Mouse (Mus musculus) olfactory bulb, adult 2 months (tissue): ENCODE data around the gene Zbtb38. TPM values are rescaled to one million over a fixed set of nuclear protein-coding genes. Genes with fewer than 3 reads are reported as not detected.

Experiments
- H3K27ac ChIP-seq: fragments of 200-500 bp; 2 replicates; pipeline ENCODE4 v1.5.1; 2012; ENCODE audit warnings: low read depth, low read length; ENCODE audit not compliant: insufficient read depth
- H3K4me1 ChIP-seq: fragments of 200-500 bp; 2 replicates; pipeline ENCODE4 v1.6.1; 2012; ENCODE audit warnings: low read length; ENCODE audit not compliant: control insufficient read depth, insufficient read depth
- H3K4me3 ChIP-seq: fragments of 200-500 bp; 2 replicates; pipeline ENCODE4 v1.5.1; 2012; ENCODE audit warnings: mild to moderate bottlenecking, low read depth, low read length, moderate library complexity; ENCODE audit not compliant: insufficient read depth
- CTCF ChIP-seq: fragments of 200-500 bp; IDR thresholded peaks from 2 replicates; pipeline ENCODE4 v1.5.1; 2012; ENCODE audit warnings: low read depth, mild to moderate bottlenecking, low read length, moderate library complexity; ENCODE audit not compliant: insufficient read depth
- POLR2A ChIP-seq: fragments of 200-500 bp; IDR thresholded peaks from 2 replicates; pipeline ENCODE4 v1.6.1; 2012; ENCODE audit warnings: mild to moderate bottlenecking, low read depth, low read length, moderate library complexity; ENCODE audit not compliant: insufficient read depth
- WGBS: fragments of 180-500 bp; shearing (Covaris S2); methylation state at CpG from one replicate; pipeline ENCODE4 v1.1.7; 2018; 5-methylcytosine and 5-hydroxymethylcytosine counted together
- polyA plus RNA-seq: library from polyadenylated mRNA; stranded (reverse); fragments of >200 nt; gene quantifications from 2 replicates; pipeline ENCODE4 v1.2.4, GENCODE M21; 2012; ENCODE audit warnings: low replicate concordance; ENCODE audit not compliant: missing spikeins, insufficient read depth, insufficient read length

Gene Zbtb38
- polyA plus RNA-seq, 1 experiment = 74.3 TPM

- Histone ChIP-seq H3K27ac (no peak overlapping the region), H3K4me3 (no peak overlapping the region), H3K4me1 (0 out of 2 replicates have a peak, but pooled peaks cover 3% of the 10 kb centered on the region)
- TF ChIP-seq POLR2A (no peak), CTCF (no peak)
- WGBS = 95% methylated on average over 8 of the region's 8 CpGs
Observed at GRCm38 (mm10) chr9:96753392-96753791, 761 bp upstream of the Zbtb38 start.

GRCm38 (mm10) chr9:96751821-96752602 lies 619 bp downstream of the Zbtb38 start:
- Histone ChIP-seq H3K4me3 (no peak overlapping the region), H3K4me1 (0 out of 2 replicates have a peak, but pooled peaks cover 3% of the 10 kb centered on the region), H3K27ac (0 out of 2 replicates have a peak overlapping the region, but pooled peaks have one; percentile 10)
- 91% methylated on average over 15 of the region's 15 CpGs for WGBS
- no peak for TF ChIP-seq CTCF
- TF ChIP-seq POLR2A = no peak

- TF ChIP-seq CTCF = no peak
- no peak for TF ChIP-seq POLR2A
- 93% methylated on average over 11 of the region's 11 CpGs for WGBS
- Histone ChIP-seq H3K4me1 (0 out of 2 replicates have a peak, but pooled peaks cover 3% of the 10 kb centered on the region), H3K27ac (no peak overlapping the region), H3K4me3 (no peak overlapping the region)
Observed at GRCm38 (mm10) chr9:96750636-96751035, 2.0 kb downstream of the Zbtb38 start.

GRCm38 (mm10) chr9:96746527-96746926 lies 6.1 kb downstream of the Zbtb38 start:
- Histone ChIP-seq H3K4me1 (no peaks in the 10 kb centered on the region), H3K27ac (no peak overlapping the region), H3K4me3 (no peak overlapping the region)
- 98% methylated on average over 9 of the region's 9 CpGs for WGBS
- TF ChIP-seq POLR2A = no peak
- no peak for TF ChIP-seq CTCF

GRCm38 (mm10) chr9:96744909-96745308 lies 7.7 kb downstream of the Zbtb38 start:
- Histone ChIP-seq H3K27ac (no peak overlapping the region), H3K4me1 (peaks cover 7% of the 10 kb centered on the region), H3K4me3 (no peak overlapping the region)
- TF ChIP-seq POLR2A (no peak), CTCF (no peak)
- 90% methylated on average over 2 of the region's 2 CpGs for WGBS

GRCm38 (mm10) chr9:96741365-96742085 lies 11.1 kb downstream of the Zbtb38 start:
- Histone ChIP-seq H3K4me1 (peaks cover 9% of the 10 kb centered on the region), H3K27ac (no peak overlapping the region), H3K4me3 (no peak overlapping the region)
- TF ChIP-seq POLR2A (no peak), CTCF (no peak)
- WGBS = 89% methylated on average over 17 of the region's 17 CpGs

GRCm38 (mm10) chr9:96740712-96741364 lies 11.8 kb downstream of the Zbtb38 start:
- Histone ChIP-seq H3K4me3 (no peak overlapping the region), H3K4me1 (peaks cover 9% of the 10 kb centered on the region), H3K27ac (peak overlapping the region; percentile 16; the same call in 1 of the 2 replicates)
- 77% methylated on average over 15 of the region's 15 CpGs for WGBS
- TF ChIP-seq CTCF (no peak), POLR2A (no peak)

- WGBS = 58% methylated on average over 22 of the region's 22 CpGs
Observed at GRCm38 (mm10) chr9:96739808-96740711, 12.6 kb downstream of the Zbtb38 start.

More at GRCm38 (mm10) chr9:96739808-96740711, 12.6 kb downstream of the Zbtb38 start:
- Histone ChIP-seq H3K4me3 (no peak overlapping the region), H3K4me1 (peaks cover 9% of the 10 kb centered on the region), H3K27ac (peak overlapping the region; percentile 16)
- TF ChIP-seq CTCF (no peak), POLR2A (no peak)
